Mouse (Mus musculus) heart, adult 2 months (tissue): ENCODE results near the gene Prim1. TPM values are rescaled to one million over a fixed set of nuclear protein-coding genes. Genes with fewer than 3 reads are reported as not detected.

ENCODE experiments used
- DNase-seq, 2 experiments: peaks; one replicate each; pipeline ENCODE4 v3.0.0; 2021
- H3K27ac ChIP-seq: fragments of 200-600 bp; 2 replicates; pipeline ENCODE4 v1.8.1; 2022
- H3K27me3 ChIP-seq: fragments of 200-500 bp; 2 replicates; pipeline ENCODE4 v1.6.1; 2012; ENCODE audit warnings: mild to moderate bottlenecking, low read length, inconsistent platforms, mixed read lengths; ENCODE audit not compliant: control insufficient read depth, insufficient read depth
- H3K36me3 ChIP-seq: fragments of 200-500 bp; 2 replicates; pipeline ENCODE4 v1.6.1; 2012; ENCODE audit warnings: low read length, inconsistent platforms; ENCODE audit not compliant: control insufficient read depth, insufficient read depth
- H3K4me1 ChIP-seq: fragments of 200-500 bp; 2 replicates; pipeline ENCODE4 v1.6.1; 2011; ENCODE audit warnings: low read length; ENCODE audit not compliant: control insufficient read depth, insufficient read depth
- H3K4me3 ChIP-seq: fragments of 200-600 bp; 2 replicates; pipeline ENCODE4 v1.8.1; 2022
- H3K79me2 ChIP-seq: fragments of 200-500 bp; replicated peaks from 2 replicates; pipeline ENCODE4 v1.6.1; 2012; ENCODE audit warnings: mild to moderate bottlenecking, inconsistent platforms, low read length, moderate library complexity, mixed read lengths; ENCODE audit not compliant: control insufficient read depth, insufficient read depth
- H3K9ac ChIP-seq: fragments of 200-500 bp; 2 replicates; pipeline ENCODE4 v1.6.1; 2012; ENCODE audit warnings: low read depth, mild to moderate bottlenecking, control low read depth, inconsistent platforms, low read length, mixed read lengths
- CTCF ChIP-seq: fragments of 200-600 bp; IDR thresholded peaks from 2 replicates; pipeline ENCODE4 v1.8.1; 2022; ENCODE audit warnings: antibody characterized with exemption, mild to moderate bottlenecking, moderate library complexity
- EP300 ChIP-seq: fragments of 200-500 bp; IDR thresholded peaks from 2 replicates; pipeline ENCODE4 v1.6.1; 2011; ENCODE audit warnings: low read depth, low read length, control low read depth; ENCODE audit not compliant: insufficient read depth
- POLR2A ChIP-seq: fragments of 200-500 bp; IDR thresholded peaks from 2 replicates; pipeline ENCODE4 v1.6.1; 2011; ENCODE audit warnings: mild to moderate bottlenecking, low read depth, low read length, control low read depth; ENCODE audit not compliant: insufficient read depth
- WGBS: fragments of 180-500 bp; shearing (Covaris S2); methylation state at CpG from one replicate; pipeline ENCODE4 v1.1.7; 2018; 5-methylcytosine and 5-hydroxymethylcytosine counted together
- intact Hi-C: fragments of 180-260 bp; cut with DNase I; formaldehyde crosslinking; loops from one replicate; pipeline ENCODE4 v1.15.1; 2025
- long read RNA-seq: library from polyadenylated mRNA; stranded (forward); transcript quantifications from one replicate; pipeline ENCODE4 v2.0.0, GENCODE M21; 2021
- polyA plus RNA-seq: library from polyadenylated mRNA; depleted of rRNA; stranded (reverse); fragments of >200 nt; gene quantifications from 2 replicates; pipeline ENCODE4 v1.2.3, GENCODE M21; 2012; rRNA removed
- total RNA-seq, 2 experiments: library from RNA; stranded (reverse); gene quantifications; 2 replicates each; pipeline ENCODE4 v1.2.3; 2021

The Prim1 gene
- total RNA-seq (1 to 10 TPM; 1.7 TPM), polyA plus RNA-seq (1.2 and 2.0 TPM in 2 replicates)
- long read RNA-seq, partial matches to known transcripts, result 0 of 2 reads
- long read RNA-seq, other reads (novel, unspliced or antisense), result 1 of 2 reads

DNA sequence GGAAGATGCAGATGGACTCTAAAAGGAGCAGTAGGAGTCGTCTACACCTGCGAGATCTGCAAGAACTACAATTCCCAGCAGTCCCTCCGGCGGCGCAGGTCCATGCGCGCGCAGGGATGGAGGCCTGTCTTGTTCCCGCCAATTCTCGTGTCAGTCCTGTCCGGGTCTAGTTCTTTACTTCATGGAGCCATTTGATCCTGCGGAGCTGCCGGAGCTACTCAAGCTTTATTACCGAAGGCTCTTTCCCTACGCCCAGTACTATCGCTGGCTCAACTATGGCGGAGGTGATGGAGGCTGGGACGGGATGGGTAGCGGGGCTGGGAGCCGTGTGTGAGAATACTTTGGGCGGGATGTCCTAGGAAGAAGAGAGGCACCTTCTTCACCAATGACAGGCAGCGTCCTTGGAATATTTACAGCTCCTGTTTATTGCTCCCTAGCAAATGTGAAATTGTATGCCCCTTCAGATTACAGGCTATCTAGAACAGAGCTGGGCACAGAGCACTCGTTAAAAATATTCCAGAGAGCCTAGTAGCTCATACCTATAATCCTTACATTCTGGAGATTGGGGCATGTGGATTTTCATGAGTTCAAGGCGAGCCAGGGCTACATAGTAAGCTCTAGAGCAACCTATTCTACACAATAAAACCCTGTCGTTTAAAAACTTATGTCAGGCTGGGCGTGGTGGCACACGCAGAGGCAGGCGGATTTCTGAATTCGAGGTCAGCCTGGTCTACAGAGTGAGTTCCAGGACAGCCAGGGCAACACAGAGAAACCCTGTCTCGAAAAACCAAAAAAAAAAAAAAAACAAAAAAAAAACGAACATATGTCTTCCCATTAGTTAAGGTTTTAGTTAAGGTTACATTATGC, at the start of gene Prim1:
Prim1 (plus strand) TSS at position 101 of the 867 bp plus-strand sequence.
- TF ChIP-seq POLR2A (no peak), EP300 (no peak), CTCF (no peak)
- Histone ChIP-seq H3K4me3 (peak within 1 kb of the TSS; percentile 59), H3K27ac (no peak within 1 kb of the TSS; the same call in 1 of the 2 replicates), H3K9ac (peak within 1 kb of the TSS; percentile 54), H3K36me3 (no peaks in the 10 kb centered on the region), H3K79me2 (no peaks in the 10 kb centered on the region), H3K4me1 (no peaks in the 10 kb centered on the region), H3K27me3 (no peaks in the 10 kb centered on the region)
- WGBS, result 4% methylated on average over 31 of the region's 31 CpGs
- peak; percentile 82 to 83 for DNase-seq
- intact Hi-C loops, result no loop called here

DNA sequence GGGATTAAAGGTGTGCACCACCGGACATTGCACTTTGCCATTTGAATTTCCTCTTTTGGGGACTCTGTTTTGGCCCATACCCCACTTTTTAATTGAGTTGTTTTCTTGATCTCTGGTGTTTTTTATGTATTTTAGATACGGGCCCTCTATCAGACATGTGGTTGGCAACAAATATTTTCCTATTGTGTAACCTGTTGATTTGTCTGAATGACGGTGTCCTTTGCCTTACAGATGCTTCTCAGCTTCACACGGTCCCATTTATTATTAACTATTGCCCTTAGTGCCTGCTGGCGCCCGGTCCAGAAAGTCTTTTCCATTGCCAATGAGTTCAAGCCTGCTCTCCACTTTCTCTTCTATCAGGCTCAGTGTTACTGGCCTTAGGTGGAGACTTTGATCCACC, 48.5 kb upstream of the Prim1 start:
- H3K4me3 ChIP-seq, result no peak overlapping the region
- H3K36me3 ChIP-seq, result no peaks in the 10 kb centered on the region
- intact Hi-C loops, result no loop called here
- no peak overlapping the region for H3K27ac ChIP-seq
- H3K79me2 ChIP-seq, result no peaks in the 10 kb centered on the region
- H3K27me3 ChIP-seq, result no peaks in the 10 kb centered on the region
- peaks cover 3% of the 10 kb centered on the region; the same call in 1 of the 2 replicates for H3K4me1 ChIP-seq
- DNase-seq, result no peak
- TF ChIP-seq EP300 (no peak), POLR2A (no peak), CTCF (no peak)
- WGBS, result 81% methylated on average over 6 of the region's 6 CpGs
- H3K9ac ChIP-seq, result no peak overlapping the region

GRCm38 (mm10) chr10:127969820-127970219, 45.1 kb upstream of the Prim1 start:
- DNase-seq, result no peak
- peaks cover 1% of the 10 kb centered on the region; the same call in 1 of the 2 replicates for H3K4me1 ChIP-seq
- H3K36me3 ChIP-seq, result no peaks in the 10 kb centered on the region
- no peak overlapping the region for H3K4me3 ChIP-seq
- 47% methylated on average over 4 of the region's 4 CpGs for WGBS
- H3K79me2 ChIP-seq, result no peaks in the 10 kb centered on the region
- no peaks in the 10 kb centered on the region for H3K27me3 ChIP-seq
- TF ChIP-seq POLR2A, result no peak
- TF ChIP-seq CTCF, result no peak
- TF ChIP-seq EP300, result no peak
- intact Hi-C loops, result no loop called here
- H3K9ac ChIP-seq, result no peak overlapping the region
- H3K27ac ChIP-seq, result no peak overlapping the region

DNA sequence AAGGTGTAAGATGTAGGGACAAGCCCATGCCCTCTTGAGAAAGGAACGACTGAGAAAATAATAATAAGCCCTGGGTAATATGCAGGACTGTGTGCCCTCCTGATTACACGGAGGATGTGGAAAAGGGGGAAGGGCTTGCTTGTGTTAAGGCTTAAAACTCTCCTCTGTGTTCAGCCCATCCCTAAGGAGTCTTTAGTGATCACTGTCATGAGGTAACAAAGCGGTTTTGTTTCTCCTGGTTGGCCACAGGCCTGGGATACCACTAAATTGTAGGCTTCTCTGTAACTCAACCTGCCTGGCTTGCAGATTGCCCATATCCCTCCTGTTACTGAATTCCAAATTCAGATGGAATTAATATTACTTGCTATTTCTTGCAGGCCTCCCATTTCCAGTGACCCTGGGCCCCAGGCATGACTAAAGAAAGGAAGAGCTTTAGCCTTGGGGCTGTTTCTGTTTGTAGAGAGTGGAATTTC, 44.6 kb upstream of the Prim1 start:
- 44% methylated on average over 3 of the region's 3 CpGs for WGBS
- Histone ChIP-seq H3K4me1 (no peaks in the 10 kb centered on the region), H3K9ac (no peak overlapping the region), H3K27ac (no peak overlapping the region), H3K36me3 (no peaks in the 10 kb centered on the region), H3K79me2 (no peaks in the 10 kb centered on the region), H3K4me3 (no peak overlapping the region), H3K27me3 (no peaks in the 10 kb centered on the region)
- intact Hi-C loops, result no loop called here
- no peak for TF ChIP-seq EP300
- TF ChIP-seq POLR2A, result no peak
- no peak for TF ChIP-seq CTCF
- DNase-seq, result no peak

GRCm38 (mm10) chr10:127971135-127971534, 43.8 kb upstream of the Prim1 start:
- no peak overlapping the region for H3K27ac ChIP-seq
- no peak overlapping the region for H3K9ac ChIP-seq
- WGBS, result 60% methylated on average over 3 of the region's 3 CpGs
- no peak overlapping the region for H3K4me3 ChIP-seq
- TF ChIP-seq POLR2A (no peak), EP300 (no peak), CTCF (no peak)
- intact Hi-C loops, result no loop called here
- H3K79me2 ChIP-seq, result no peaks in the 10 kb centered on the region
- no peaks in the 10 kb centered on the region for H3K27me3 ChIP-seq
- H3K36me3 ChIP-seq, result no peaks in the 10 kb centered on the region
- no peak for DNase-seq
- no peaks in the 10 kb centered on the region for H3K4me1 ChIP-seq

DNA sequence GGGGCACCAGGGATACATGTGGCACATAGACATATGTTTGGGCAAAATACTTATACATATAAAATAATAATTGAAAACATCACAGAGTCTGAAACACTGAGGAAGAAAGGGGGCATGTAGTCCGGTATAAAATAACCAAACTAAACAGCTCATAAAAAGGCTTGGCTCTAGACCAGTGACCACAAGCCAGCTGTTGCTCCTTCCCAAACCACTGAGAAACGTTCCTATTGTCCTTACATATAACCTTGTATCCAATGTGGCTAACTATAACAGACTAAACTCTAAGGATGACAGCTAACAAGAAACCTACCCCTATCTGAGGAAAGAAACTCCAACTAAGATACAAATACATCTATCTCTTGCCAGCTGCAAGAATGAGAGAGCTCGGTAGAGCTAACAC, 40.9 kb upstream of the Prim1 start:
- no peak for DNase-seq
- intact Hi-C loops, result no loop called here
- no peaks in the 10 kb centered on the region for H3K4me1 ChIP-seq
- no peaks in the 10 kb centered on the region for H3K27me3 ChIP-seq
- 70% methylated on average over 3 of the region's 3 CpGs for WGBS
- H3K9ac ChIP-seq, result no peak overlapping the region
- H3K36me3 ChIP-seq, result no peaks in the 10 kb centered on the region
- H3K4me3 ChIP-seq, result no peak overlapping the region
- TF ChIP-seq POLR2A (no peak), EP300 (no peak), CTCF (no peak)
- no peak overlapping the region for H3K27ac ChIP-seq
- no peaks in the 10 kb centered on the region for H3K79me2 ChIP-seq
